Mouse (Mus musculus) limb, embryonic 12.5 days (tissue): ENCODE measurements at regions not wholly inside any gene's neighbourhood (a gene's known extent, or its start where the extent isn't known, plus 50 kb on each side); places are given as distances from the start of the nearest gene placed in this dataset.
"Not testable (repeated sequence)": the region's sequence is repeated elsewhere in the genome, so short reads cannot be mapped to it uniquely, and the experiment has no call there.

Experiments
- ATAC-seq: fragments of 200-750 bp; cut with Nextera tagmentation; 2 replicates; pipeline ENCODE4 v1.8.0; 2017; ENCODE audit warnings: low read depth, moderate TSS enrichment; ENCODE audit not compliant: insufficient number of reproducible peaks, insufficient read depth, low FRiP score, low TSS enrichment
- H3K27ac ChIP-seq: fragments of 300-500 bp; sonication (generic); 2 replicates; pipeline ENCODE4 v1.5.1; 2016; ENCODE audit warnings: mild to moderate bottlenecking, moderate library complexity
- H3K27me3 ChIP-seq: fragments of 300-500 bp; sonication (generic); 2 replicates; pipeline ENCODE4 v1.6.1; 2016; ENCODE audit warnings: mild to moderate bottlenecking, moderate library complexity
- H3K36me3 ChIP-seq: fragments of 300-500 bp; sonication (generic); 2 replicates; pipeline ENCODE4 v1.6.1; 2016; ENCODE audit warnings: mild to moderate bottlenecking, moderate library complexity
- H3K4me1 ChIP-seq: fragments of 300-500 bp; sonication (generic); replicated peaks from 2 replicates; pipeline ENCODE4 v1.6.1; 2016
- H3K4me2 ChIP-seq: fragments of 300-500 bp; sonication (generic); 2 replicates; pipeline ENCODE4 v1.6.1; 2016; ENCODE audit warnings: mild to moderate bottlenecking, moderate library complexity
- H3K4me3 ChIP-seq: fragments of 300-500 bp; sonication (generic); replicated peaks from 2 replicates; pipeline ENCODE4 v1.5.1; 2016; ENCODE audit warnings: mild to moderate bottlenecking
- H3K9ac ChIP-seq: fragments of 300-500 bp; sonication (generic); replicated peaks from 2 replicates; pipeline ENCODE4 v1.6.1; 2016; ENCODE audit warnings: mild to moderate bottlenecking, moderate library complexity
- H3K9me3 ChIP-seq: fragments of 300-500 bp; sonication (generic); 2 replicates; pipeline ENCODE4 v1.6.1; 2016; ENCODE audit warnings: mild to moderate bottlenecking, moderate library complexity
- WGBS: fragments of 180-500 bp; shearing (Covaris S2); methylation state at CpG from one replicate; pipeline ENCODE4 v1.1.7; 2016; 5-methylcytosine and 5-hydroxymethylcytosine counted together

- peaks cover 6% of the 10 kb centered on the region for H3K9me3 ChIP-seq
- no peak for ATAC-seq
- no peaks in the 10 kb centered on the region for H3K4me1 ChIP-seq
- no peaks in the 10 kb centered on the region for H3K36me3 ChIP-seq
- H3K4me2 ChIP-seq, result no peak overlapping the region
- H3K9ac ChIP-seq, result no peak overlapping the region
- H3K27ac ChIP-seq, result no peak overlapping the region
- 68% methylated on average over 2 of the region's 2 CpGs for WGBS
- no peaks in the 10 kb centered on the region for H3K27me3 ChIP-seq
- H3K4me3 ChIP-seq, result no peak overlapping the region
Measured at GRCm38 (mm10) chr13:85035903-85036302, 153.3 kb upstream of the Ccnh start.

DNA sequence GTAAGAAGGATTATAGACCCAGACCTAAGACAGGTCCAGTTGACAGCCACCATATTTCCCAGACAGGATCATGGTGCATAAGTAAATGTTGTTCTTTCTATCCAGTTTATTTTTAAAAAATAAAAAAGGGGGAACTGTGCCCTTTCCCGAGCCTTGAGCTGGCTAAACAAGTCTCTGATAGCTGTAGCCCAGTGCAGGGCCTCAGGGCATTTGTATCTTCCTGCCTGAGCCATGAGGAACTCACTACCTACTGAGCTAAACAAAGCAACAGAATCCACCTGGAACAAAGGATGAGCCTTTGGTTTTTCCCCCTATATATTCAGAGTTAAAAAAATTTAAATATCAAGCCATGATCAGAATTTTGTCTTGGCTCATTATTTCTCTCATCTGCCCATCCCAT is 152.4 kb upstream of the Ccnh start:
- H3K9me3 ChIP-seq, result peaks cover 6% of the 10 kb centered on the region

GRCm38 (mm10) chr13:85066585-85067550 is 122.3 kb upstream of the Ccnh start:
- H3K9ac ChIP-seq, result no peak overlapping the region
- ATAC-seq, result no peak
- H3K4me3 ChIP-seq, result no peak overlapping the region
- H3K27ac ChIP-seq, result no peak overlapping the region
- no peaks in the 10 kb centered on the region for H3K27me3 ChIP-seq
- 69% methylated on average over 6 of the region's 6 CpGs for WGBS
- H3K4me2 ChIP-seq, result no peak overlapping the region
- H3K36me3 ChIP-seq, result no peaks in the 10 kb centered on the region
- no peaks in the 10 kb centered on the region for H3K9me3 ChIP-seq
- no peaks in the 10 kb centered on the region for H3K4me1 ChIP-seq

More for the DNA sequence above, 152.4 kb upstream of the Ccnh start:
- Histone ChIP-seq H3K27ac (no peak overlapping the region), H3K36me3 (no peaks in the 10 kb centered on the region), H3K4me1 (no peaks in the 10 kb centered on the region), H3K4me3 (no peak overlapping the region), H3K9ac (no peak overlapping the region), H3K27me3 (no peaks in the 10 kb centered on the region), H3K4me2 (no peak overlapping the region)
- ATAC-seq, result no peak
- WGBS, result 62% methylated on average over 1 of the region's 1 CpGs

- Histone ChIP-seq H3K36me3 (no peaks in the 10 kb centered on the region), H3K4me2 (no peak overlapping the region), H3K4me1 (no peaks in the 10 kb centered on the region), H3K4me3 (no peak overlapping the region), H3K9me3 (no peaks in the 10 kb centered on the region), H3K9ac (no peak overlapping the region), H3K27ac (no peak overlapping the region), H3K27me3 (no peaks in the 10 kb centered on the region)
- WGBS, result 71% methylated on average over 5 of the region's 5 CpGs
- ATAC-seq, result no peak
Measured at GRCm38 (mm10) chr13:85067551-85068283, 121.5 kb upstream of the Ccnh start.

GRCm38 (mm10) chr13:85068403-85068802 is 120.8 kb upstream of the Ccnh start:
- ATAC-seq, result no peak
- 71% methylated on average over 3 of the region's 3 CpGs for WGBS
- no peak overlapping the region for H3K4me3 ChIP-seq

GRCm38 (mm10) chr13:85083335-85083734 is 105.9 kb upstream of the Ccnh start:
- H3K36me3 ChIP-seq, result no peaks in the 10 kb centered on the region
- ATAC-seq, result no peak
- H3K4me1 ChIP-seq, result no peaks in the 10 kb centered on the region
- no peak overlapping the region for H3K4me3 ChIP-seq
- 83% methylated on average over 5 of the region's 5 CpGs for WGBS
- no peak overlapping the region for H3K9ac ChIP-seq
- H3K27me3 ChIP-seq, result no peaks in the 10 kb centered on the region
- H3K9me3 ChIP-seq, result no peaks in the 10 kb centered on the region
- H3K4me2 ChIP-seq, result no peak overlapping the region
- no peak overlapping the region for H3K27ac ChIP-seq

More at GRCm38 (mm10) chr13:85068403-85068802, 120.8 kb upstream of the Ccnh start:
- H3K9me3 ChIP-seq, result no peaks in the 10 kb centered on the region
- no peaks in the 10 kb centered on the region for H3K36me3 ChIP-seq
- H3K27me3 ChIP-seq, result no peaks in the 10 kb centered on the region
- no peak overlapping the region for H3K9ac ChIP-seq
- no peak overlapping the region for H3K27ac ChIP-seq
- no peak overlapping the region for H3K4me2 ChIP-seq
- H3K4me1 ChIP-seq, result no peaks in the 10 kb centered on the region

DNA sequence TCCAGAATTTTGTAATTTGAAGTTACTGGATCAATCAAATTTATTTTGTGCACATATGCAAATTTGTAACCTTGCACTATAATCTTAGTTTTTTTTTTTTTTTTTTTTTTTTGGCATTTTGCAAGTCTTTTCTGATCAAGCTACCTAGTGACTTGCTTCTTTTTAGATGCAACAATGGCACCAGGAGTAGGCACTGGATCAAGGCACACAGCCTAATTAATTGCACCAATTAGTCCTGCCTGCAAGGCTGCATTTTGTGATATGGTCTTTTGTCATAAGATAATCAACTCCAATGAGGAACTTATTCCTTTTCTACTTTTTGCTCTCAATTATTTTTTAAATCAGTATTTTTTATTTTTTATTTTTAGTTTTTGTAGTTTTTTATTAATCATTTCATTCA is 105.5 kb upstream of the Ccnh start:
- no peak overlapping the region for H3K27ac ChIP-seq
- H3K4me3 ChIP-seq, result no peak overlapping the region
- H3K4me2 ChIP-seq, result no peak overlapping the region
- no peaks in the 10 kb centered on the region for H3K9me3 ChIP-seq
- H3K9ac ChIP-seq, result no peak overlapping the region
- no peaks in the 10 kb centered on the region for H3K4me1 ChIP-seq
- H3K36me3 ChIP-seq, result no peaks in the 10 kb centered on the region
- no peak for ATAC-seq
- no peaks in the 10 kb centered on the region for H3K27me3 ChIP-seq

DNA sequence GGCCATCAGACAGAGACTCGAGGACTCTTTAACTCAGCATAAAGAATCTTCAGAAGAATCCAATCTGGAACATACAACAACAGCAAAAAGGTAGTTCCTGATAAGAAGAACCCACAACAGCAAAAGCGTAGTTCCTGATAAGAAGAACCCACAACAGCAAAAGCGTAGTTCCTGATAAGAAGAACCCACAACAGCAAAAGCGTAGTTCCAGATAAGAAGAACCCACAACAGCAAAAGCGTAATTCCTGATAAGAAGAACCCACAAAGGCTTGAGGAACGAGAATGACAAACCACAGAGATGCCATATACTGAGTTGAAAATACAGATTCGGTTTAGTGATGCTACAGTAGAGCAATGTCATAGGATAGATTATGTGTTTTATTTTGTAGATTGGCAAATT is 93.0 kb upstream of the Ccnh start:
- Histone ChIP-seq H3K9ac (no peak overlapping the region), H3K9me3 (peaks cover 14% of the 10 kb centered on the region), H3K4me3 (no peak overlapping the region), H3K4me2 (no peak overlapping the region), H3K27me3 (no peaks in the 10 kb centered on the region), H3K27ac (no peak overlapping the region), H3K4me1 (no peaks in the 10 kb centered on the region), H3K36me3 (no peaks in the 10 kb centered on the region)
- ATAC-seq, result no peak
- 86% methylated on average over 7 of the region's 7 CpGs for WGBS

GRCm38 (mm10) chr13:85123309-85123708 is 65.9 kb upstream of the Ccnh start:
- H3K36me3 ChIP-seq, result no peaks in the 10 kb centered on the region
- no peak overlapping the region for H3K9ac ChIP-seq
- no peak for ATAC-seq
- no peaks in the 10 kb centered on the region for H3K27me3 ChIP-seq
- H3K9me3 ChIP-seq, result no peaks in the 10 kb centered on the region
- H3K27ac ChIP-seq, result no peak overlapping the region
- no peak overlapping the region for H3K4me2 ChIP-seq
- no peak overlapping the region for H3K4me3 ChIP-seq
- no peaks in the 10 kb centered on the region for H3K4me1 ChIP-seq
- 88% methylated on average over 2 of the region's 2 CpGs for WGBS

- H3K9ac ChIP-seq, H3K27ac ChIP-seq, H3K4me2 ChIP-seq, H3K4me1 ChIP-seq, H3K27me3 ChIP-seq, H3K36me3 ChIP-seq, H3K4me3 ChIP-seq, H3K9me3 ChIP-seq: not testable (repeated sequence)
- ATAC-seq, result peak; percentile 100
- 91% methylated on average over 18 of the region's 18 CpGs for WGBS
Measured at GRCm38 (mm10) chr13:85126573-85127547, 62.3 kb upstream of the Ccnh start.

DNA sequence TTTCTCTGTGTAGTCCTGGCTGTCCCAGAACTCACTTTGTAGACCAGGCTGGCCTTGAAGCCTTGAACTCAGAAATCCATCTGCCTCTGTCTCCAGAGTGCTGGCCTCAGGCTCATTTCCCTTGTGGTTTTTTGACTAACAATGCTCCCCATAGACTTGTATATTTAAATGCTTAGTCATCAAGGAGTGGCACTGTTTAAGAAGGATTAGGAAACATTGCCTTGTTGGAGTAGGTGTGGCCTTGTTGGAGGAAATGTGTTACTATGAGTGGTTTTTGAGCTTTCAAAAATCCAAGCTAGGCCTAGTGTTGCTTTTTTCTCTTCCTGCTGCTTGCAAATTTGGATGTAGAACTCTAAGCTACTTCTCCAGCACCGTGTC is 61.7 kb upstream of the Ccnh start:
- ATAC-seq, result no peak
- no peaks in the 10 kb centered on the region for H3K36me3 ChIP-seq

More for the DNA sequence above, 61.7 kb upstream of the Ccnh start:
- Histone ChIP-seq H3K4me2 (no peak overlapping the region), H3K27me3 (no peaks in the 10 kb centered on the region), H3K9me3 (no peaks in the 10 kb centered on the region), H3K4me1 (no peaks in the 10 kb centered on the region), H3K9ac (no peak overlapping the region), H3K4me3 (no peak overlapping the region), H3K27ac (no peak overlapping the region)
- 68% methylated on average over 1 of the region's 1 CpGs for WGBS
